In genomic region chr16:30756678-30757077, GRCm38 (mm10) we compare ENCODE assay signal across 16 mouse cellular contexts.
"Had no signal": no experiment of that assay in that cellular context is flagged by ENCODE, and none has a peak within 500 bp of the region (broad histone marks: within the 10 kb centered on the region; RNA-seq: fewer than 3 reads in every experiment).

No protein-coding gene starts in this region.

- H3K27ac ChIP-seq: intestine, embryonic 15.5 days; kidney, embryonic 15.5 days; limb, embryonic 12.5 days; limb, embryonic 15.5 days; liver, embryonic 14.5 days; midbrain, embryonic 10.5 days; midbrain, embryonic 13.5 days had no signal

- DNase-seq: kidney, adult 11 months; kidney, adult 8-10 months; kidney, postnatal 10 days; liver, postnatal 0 days; lung, embryonic 14.5 days; lung, postnatal 36 days; thymus, adult 18-20 months; thymus, postnatal 36 days had no signal

- H3K4me3 ChIP-seq: intestine, embryonic 15.5 days; kidney, embryonic 15.5 days; limb, embryonic 12.5 days; limb, embryonic 15.5 days; megakaryocyte, embryonic 14.5 days; midbrain, embryonic 10.5 days; midbrain, embryonic 13.5 days had no signal
